Mouse (Mus musculus) kidney, adult 2 months (tissue): ENCODE measurements around the gene Mettl9. TPM values are rescaled to one million over a fixed set of nuclear protein-coding genes. Genes with fewer than 3 reads are reported as not detected.
A peak's percentile ranks its signal among the peaks of the same experiment; 100 is the strongest.

Source experiments
- DNase-seq: peaks from one replicate; pipeline ENCODE4 v3.0.0; 2021
- H3K27ac ChIP-seq: fragments of 200-500 bp; 2 replicates; pipeline ENCODE4 v1.5.1; 2012; ENCODE audit warnings: low read depth, low read length, control low read depth, inconsistent platforms; ENCODE audit not compliant: insufficient read depth
- H3K27me3 ChIP-seq: fragments of 200-500 bp; replicated peaks from 2 replicates; pipeline ENCODE4 v1.6.1; 2012; ENCODE audit warnings: mild to moderate bottlenecking, moderate library complexity, low read length, inconsistent platforms; ENCODE audit not compliant: control insufficient read depth, insufficient read depth
- H3K36me3 ChIP-seq: fragments of 200-500 bp; 2 replicates; pipeline ENCODE4 v1.6.1; 2012; ENCODE audit warnings: mild to moderate bottlenecking, moderate library complexity, low read length, inconsistent platforms; ENCODE audit not compliant: control insufficient read depth, insufficient read depth
- H3K4me1 ChIP-seq: fragments of 200-500 bp; 2 replicates; pipeline ENCODE4 v1.6.1; 2011; ENCODE audit warnings: low read length; ENCODE audit not compliant: control insufficient read depth, insufficient read depth
- H3K4me3 ChIP-seq: fragments of 200-500 bp; 2 replicates; pipeline ENCODE4 v1.5.1; 2011; ENCODE audit warnings: mild to moderate bottlenecking, low read depth, low read length, control low read depth; ENCODE audit not compliant: insufficient read depth
- CTCF ChIP-seq: fragments of 200-500 bp; conservative IDR thresholded peaks from 2 replicates; pipeline ENCODE4 v1.5.1; 2011; ENCODE audit warnings: low read depth, mild to moderate bottlenecking, control low read depth, low read length, moderate library complexity, mixed read lengths; ENCODE audit not compliant: insufficient read depth, insufficient read length
- POLR2A ChIP-seq: fragments of 200-500 bp; IDR thresholded peaks from one replicate; pipeline ENCODE4 v1.6.1; 2011; ENCODE audit warnings: low read depth, low read length, control low read depth
- WGBS: fragments of 180-500 bp; shearing (Covaris S2); methylation state at CpG from one replicate; pipeline ENCODE4 v1.1.7; 2018; 5-methylcytosine and 5-hydroxymethylcytosine counted together
- polyA plus RNA-seq: library from polyadenylated mRNA; depleted of rRNA; stranded (reverse); fragments of >200 nt; gene quantifications from 2 replicates; pipeline ENCODE4 v1.2.3, GENCODE M21; 2012

The Mettl9 gene
- polyA plus RNA-seq, 1 experiment = 31.5 TPM

GRCm38 (mm10) chr7:121003793-121004418 lies 30.3 kb upstream of the Mettl9 start:
- DNase-seq = peak; percentile 93
- peak overlapping the region; percentile 97 for H3K27ac ChIP-seq

GRCm38 (mm10) chr7:121011794-121012689 lies 22.2 kb upstream of the Mettl9 start:
- Histone ChIP-seq H3K4me1 (no peaks in the 10 kb centered on the region), H3K4me3 (no peak overlapping the region), H3K27me3 (no peaks in the 10 kb centered on the region), H3K36me3 (no peaks in the 10 kb centered on the region), H3K27ac (no peak overlapping the region)
- no peak for TF ChIP-seq POLR2A
- TF ChIP-seq CTCF = no peak
- WGBS = 84% methylated on average over 10 of the region's 10 CpGs
- DNase-seq = no peak

More at GRCm38 (mm10) chr7:121003793-121004418, 30.3 kb upstream of the Mettl9 start:
- Histone ChIP-seq H3K27me3 (no peaks in the 10 kb centered on the region), H3K36me3 (no peaks in the 10 kb centered on the region), H3K4me3 (no peak overlapping the region), H3K4me1 (peaks cover 23% of the 10 kb centered on the region; the same call in 1 of the 2 replicates)
- TF ChIP-seq CTCF = no peak
- TF ChIP-seq POLR2A = no peak
- 54% methylated on average over 4 of the region's 4 CpGs for WGBS

- WGBS = 87% methylated on average over 10 of the region's 10 CpGs
- no peak overlapping the region for H3K27ac ChIP-seq
- no peaks in the 10 kb centered on the region for H3K27me3 ChIP-seq
- TF ChIP-seq CTCF = no peak
- TF ChIP-seq POLR2A = no peak
- DNase-seq = no peak
- no peaks in the 10 kb centered on the region for H3K4me1 ChIP-seq
- no peaks in the 10 kb centered on the region for H3K36me3 ChIP-seq
- H3K4me3 ChIP-seq = no peak overlapping the region
Measured at GRCm38 (mm10) chr7:121014486-121014885, 19.8 kb upstream of the Mettl9 start.

- H3K4me1 ChIP-seq = no peaks in the 10 kb centered on the region; the same call in 1 of the 2 replicates
- 90% methylated on average over 3 of the region's 3 CpGs for WGBS
Measured at GRCm38 (mm10) chr7:121018778-121019177, 15.5 kb upstream of the Mettl9 start.

GRCm38 (mm10) chr7:121020277-121020676 lies 14.0 kb upstream of the Mettl9 start:
- Histone ChIP-seq H3K36me3 (no peaks in the 10 kb centered on the region), H3K27me3 (no peaks in the 10 kb centered on the region), H3K4me3 (no peak overlapping the region), H3K27ac (no peak overlapping the region), H3K4me1 (no peaks in the 10 kb centered on the region; the same call in 1 of the 2 replicates)
- WGBS = 29% methylated on average over 8 of the region's 8 CpGs
- peak; percentile 46 for DNase-seq
- peak; percentile 81 for TF ChIP-seq CTCF
- no peak for TF ChIP-seq POLR2A

More at GRCm38 (mm10) chr7:121018778-121019177, 15.5 kb upstream of the Mettl9 start:
- no peak for DNase-seq
- Histone ChIP-seq H3K27me3 (no peaks in the 10 kb centered on the region), H3K27ac (no peak overlapping the region), H3K36me3 (no peaks in the 10 kb centered on the region), H3K4me3 (no peak overlapping the region)
- no peak for TF ChIP-seq POLR2A
- no peak for TF ChIP-seq CTCF

- H3K36me3 ChIP-seq = no peaks in the 10 kb centered on the region
- no peak for DNase-seq
- H3K4me1 ChIP-seq = no peaks in the 10 kb centered on the region; the same call in 1 of the 2 replicates
- no peak overlapping the region for H3K4me3 ChIP-seq
- WGBS = 70% methylated on average over 6 of the region's 6 CpGs
- TF ChIP-seq CTCF = no peak
- TF ChIP-seq POLR2A = no peak
- no peak overlapping the region for H3K27ac ChIP-seq
- H3K27me3 ChIP-seq = no peaks in the 10 kb centered on the region
Measured at GRCm38 (mm10) chr7:121025221-121026008, 8.8 kb upstream of the Mettl9 start.
